Mouse (Mus musculus) spleen, postnatal 0 days (tissue): Measurements from ENCODE around the gene Aven. TPM values are rescaled to one million over a fixed set of nuclear protein-coding genes. Genes with fewer than 3 reads are reported as not detected.

Experiments used
- polyA plus RNA-seq: library from polyadenylated mRNA; unstranded; fragments of >200 nt; fragmentation: Nextera tagmentation; extraction: Ambion mirVana; gene quantifications from 2 replicates; pipeline ENCODE4 v1.2.1, GENCODE M21; 2015

Gene Aven
- polyA plus RNA-seq = 4.6 and 6.2 TPM in 2 replicates

GRCm38 (mm10) chr2:112492856-112493538, at the start of gene Aven:
TSS of gene Aven (plus strand) at chr2:112492964.

GRCm38 (mm10) chr2:112454862-112455564, 37.8 kb upstream of the Aven start, which contains the start of gene Emc7:
TSS of gene Emc7 (plus strand) at chr2:112454997.

GRCm38 (mm10) chr2:112480669-112481068, 12.1 kb upstream of the Aven start, which contains the start of gene Chrm5:
TSS of gene Chrm5 (minus strand) at chr2:112480769.

Other genes with a start within 250 kb of the Aven start
- gene Nutm1, start 233.7 kb upstream of the Aven start, polyA plus RNA-seq = 0.04 TPM in 1 of 2 replicates, not detected in the other
- 190 and 201 TPM in 2 replicates for gene Nop10, start 231.0 kb upstream of the Aven start, polyA plus RNA-seq
- 10.8 and 14.1 TPM in 2 replicates for gene Slc12a6, start 227.1 kb upstream of the Aven start, polyA plus RNA-seq
- not detected in 2 replicates for gene Gm21985, start 226.7 kb upstream of the Aven start, polyA plus RNA-seq
- 44.8 and 54.7 TPM in 2 replicates for gene Emc4, start 124.9 kb upstream of the Aven start, polyA plus RNA-seq
- gene Katnbl1, start 113.8 kb upstream of the Aven start, polyA plus RNA-seq = 18.3 and 19.0 TPM in 2 replicates
- 17.1 and 17.8 TPM in 2 replicates for gene Emc7, start 38.0 kb upstream of the Aven start, polyA plus RNA-seq
- not detected in 2 replicates for gene Chrm5, start 12.2 kb upstream of the Aven start, polyA plus RNA-seq